Mouse (Mus musculus): ENCODE measurements around the gene Xylt2. TPM values are rescaled to one million over a fixed set of nuclear protein-coding genes. Genes with fewer than 3 reads are reported as not detected.

The Xylt2 gene
- total and polyA plus RNA-seq, 3 experiments, result 10.1 to 20.2 (median 16.3) TPM

DNA sequence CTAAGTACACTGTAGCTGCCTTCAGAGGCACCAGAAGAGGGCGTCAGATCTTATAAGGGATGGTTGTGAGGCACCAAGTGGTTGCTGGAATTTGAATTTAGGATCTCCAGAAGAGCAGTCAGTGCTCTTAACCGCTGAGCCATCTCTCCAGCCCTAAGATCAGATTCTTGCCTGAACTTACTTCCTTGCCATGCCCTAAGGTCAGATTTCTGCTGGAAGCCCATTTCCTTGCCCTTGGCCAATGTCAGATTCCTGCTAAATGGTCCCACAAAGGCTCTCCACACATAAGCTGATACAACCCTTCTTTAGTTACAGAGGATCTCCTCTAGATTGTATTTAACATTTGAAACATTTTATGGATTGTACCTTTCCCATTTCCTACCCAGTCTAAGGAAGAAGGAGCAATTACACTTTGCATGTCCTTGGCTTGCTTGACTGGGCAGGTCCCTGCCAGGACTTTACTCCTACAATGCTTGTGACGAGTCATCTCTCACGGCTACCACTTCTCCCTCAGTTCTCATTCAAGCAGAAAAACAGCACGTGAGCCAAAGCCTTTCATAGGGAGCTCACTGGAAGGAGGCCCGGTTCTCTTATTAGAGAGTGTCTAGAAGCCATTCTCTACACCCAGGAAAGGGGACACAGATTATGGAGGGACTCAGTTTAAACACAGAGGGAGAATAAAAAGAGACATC, 56.4 kb downstream of the Xylt2 start:
- in situ Hi-C loops (cut with MboI; ENCODE audit: low pct_ligation_motif_present, low pct_unique_long_range_greater_than_20kb, low sequenced_read_pairs) (no loop called here), dilution Hi-C loops (cut with MboI; ENCODE audit: extremely low pct_ligation_motif_present, extremely low pct_unique_long_range_greater_than_20kb, low sequenced_read_pairs) (no loop called here)
- Histone ChIP-seq H3K9ac (ENCODE audit: insufficient read depth, low read depth) (no peak overlapping the region), H3K79me2 (replicated peaks; ENCODE audit: control insufficient read depth, extremely low read depth, insufficient read depth, poor library complexity, severe bottlenecking) (no peaks in the 10 kb centered on the region), H3K4me3 (replicated peaks in 1 of 3; ENCODE audit: low read depth in 2 of 3, low read length in 2 of 3, poor library complexity in 1 of 3) (no peak overlapping the region), H3K27me3 (replicated peaks) (no peaks in the 10 kb centered on the region), H3K4me1 (ENCODE audit: control insufficient read depth in 1 of 2, insufficient read depth in 2 of 2) (peaks cover 9 to 21% of the 10 kb centered on the region in 2 experiments), H3K27ac (ENCODE audit: insufficient read depth, low read depth) (no peak overlapping the region), H3K36me3 (replicated peaks in 1 of 2; ENCODE audit: control insufficient read depth in 1 of 2, insufficient read depth in 1 of 2, low read length in 1 of 2) (no peaks in the 10 kb centered on the region), H3K9me3 (replicated peaks; ENCODE audit: low read length) (peaks cover 12% of the 10 kb centered on the region), H3K4me2 (ENCODE audit: insufficient read depth, low read depth, poor library complexity, severe bottlenecking) (no peak overlapping the region)
- TF ChIP-seq ZNF384 (IDR thresholded peaks at IDR 0.05; ENCODE audit: low read depth, low read length), result peak; percentile 28; the same call in 1 of the 2 replicates
- TF ChIP-seq CTCF (conservative IDR thresholded peaks at IDR 0.05 in 1 of 2, IDR thresholded peaks at IDR 0.05 in 1 of 2; ENCODE audit: low read depth in 2 of 2, low read length in 2 of 2), result no peak
- TF ChIP-seq BHLHE40 (IDR thresholded peaks at IDR 0.05; ENCODE audit: low read depth, low read length), result peak; percentile 87
- DNase-seq (ENCODE audit: extremely low read depth), result no peak

DNA sequence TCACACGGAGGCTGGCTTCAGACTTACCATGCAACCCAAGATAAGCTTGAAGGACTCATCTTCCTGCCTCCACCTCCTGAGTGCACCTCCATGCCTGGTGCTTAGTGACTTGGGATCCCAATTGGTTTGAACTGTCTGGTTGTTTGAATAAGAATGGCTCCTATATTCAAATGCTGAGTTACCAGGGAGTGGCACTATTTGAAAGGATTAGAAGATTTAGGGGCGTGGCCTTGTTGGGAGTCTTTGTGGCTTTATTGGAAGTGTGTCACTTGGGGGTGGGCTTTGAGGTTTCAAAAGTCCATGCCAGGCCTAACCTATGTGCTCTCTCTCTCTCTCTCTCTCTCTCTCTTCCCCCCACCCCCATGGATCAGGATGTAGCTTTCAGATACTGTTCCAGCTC, 59.7 kb downstream of the Xylt2 start:
- TF ChIP-seq E2F4 (IDR thresholded peaks at IDR 0.05; ENCODE audit: insufficient replicate concordance, low read depth, low read length) (no peak), MAFK (IDR thresholded peaks at IDR 0.05; ENCODE audit: insufficient replicate concordance, low read length) (no peak), NRF1 (IDR thresholded peaks at IDR 0.05; ENCODE audit: low read depth, low read length) (no peak), GABPA (IDR thresholded peaks at IDR 0.05; ENCODE audit: insufficient replicate concordance, low read depth, low read length) (no peak), POLR2A (IDR thresholded peaks at IDR 0.05; ENCODE audit: low read depth, low read length) (no peak), ZKSCAN1 (IDR thresholded peaks at IDR 0.05; ENCODE audit: borderline replicate concordance, low read depth, low read length) (no peak), RCOR1 (conservative IDR thresholded peaks at IDR 0.05; ENCODE audit: low read depth, low read length) (no peak), CHD1 (IDR thresholded peaks at IDR 0.05; ENCODE audit: low read depth, low read length) (no peak), MAX (IDR thresholded peaks at IDR 0.05; ENCODE audit: low read length) (no peak), USF1 (IDR thresholded peaks at IDR 0.05; ENCODE audit: low read depth, low read length) (no peak), ETS1 (conservative IDR thresholded peaks at IDR 0.05; ENCODE audit: low read depth, low read length) (no peak), EP300 (IDR thresholded peaks at IDR 0.05; ENCODE audit: low read length) (no peak), JUN (IDR thresholded peaks at IDR 0.05; ENCODE audit: insufficient read depth, low read depth, low read length) (no peak), TCF12 (IDR thresholded peaks at IDR 0.05; ENCODE audit: low read depth, low read length) (no peak)
- Histone ChIP-seq H3K27ac (ENCODE audit: insufficient read depth, low read depth) (no peak overlapping the region), H3K79me2 (replicated peaks; ENCODE audit: control insufficient read depth, extremely low read depth, insufficient read depth, poor library complexity, severe bottlenecking) (no peaks in the 10 kb centered on the region), H3K4me2 (ENCODE audit: insufficient read depth, low read depth, poor library complexity, severe bottlenecking) (no peak overlapping the region), H3K4me3 (replicated peaks in 1 of 3; ENCODE audit: low read depth in 2 of 3, low read length in 2 of 3, poor library complexity in 1 of 3) (no peak overlapping the region), H3K9ac (ENCODE audit: insufficient read depth, low read depth) (no peak overlapping the region), H3K4me1 (ENCODE audit: control insufficient read depth in 1 of 2, insufficient read depth in 2 of 2) (peaks cover 9 to 20% of the 10 kb centered on the region in 2 experiments), H3K9me3 (replicated peaks; ENCODE audit: low read length) (peaks cover 12% of the 10 kb centered on the region), H3K27me3 (replicated peaks) (no peaks in the 10 kb centered on the region), H3K36me3 (replicated peaks in 1 of 2; ENCODE audit: control insufficient read depth in 1 of 2, insufficient read depth in 1 of 2, low read length in 1 of 2) (no peaks in the 10 kb centered on the region)
- in situ Hi-C loops (cut with MboI; ENCODE audit: low pct_ligation_motif_present, low pct_unique_long_range_greater_than_20kb, low sequenced_read_pairs), result no loop called here
- DNase-seq (ENCODE audit: extremely low read depth), result no peak
- dilution Hi-C loops (cut with MboI; ENCODE audit: extremely low pct_ligation_motif_present, extremely low pct_unique_long_range_greater_than_20kb, low sequenced_read_pairs), result no loop called here
